Mouse (Mus musculus) MN1 (cell line): ENCODE data around the gene Sowahb.

Source experiments
- DNase-seq: peaks from one replicate; pipeline ENCODE4 v3.0.0-alpha.2; 2016; ENCODE audit warnings: low spot score

Gene Sowahb

GRCm38 (mm10) chr5:93002615-93003014, 42.2 kb downstream of the Sowahb start:
- no peak for DNase-seq

GRCm38 (mm10) chr5:93000774-93001757, 43.8 kb downstream of the Sowahb start:
- peak; percentile 43 for DNase-seq

- DNase-seq: no peak
Observed at GRCm38 (mm10) chr5:93000060-93000459, 44.8 kb downstream of the Sowahb start.

- DNase-seq: no peak
Observed at GRCm38 (mm10) chr5:92998494-92999016, 46.3 kb downstream of the Sowahb start.

- peak; percentile 35 for DNase-seq
Observed at GRCm38 (mm10) chr5:92997428-92998120, 47.2 kb downstream of the Sowahb start.

- no peak for DNase-seq
Observed at GRCm38 (mm10) chr5:92994861-92995260, 50.0 kb downstream of the Sowahb start.

DNA sequence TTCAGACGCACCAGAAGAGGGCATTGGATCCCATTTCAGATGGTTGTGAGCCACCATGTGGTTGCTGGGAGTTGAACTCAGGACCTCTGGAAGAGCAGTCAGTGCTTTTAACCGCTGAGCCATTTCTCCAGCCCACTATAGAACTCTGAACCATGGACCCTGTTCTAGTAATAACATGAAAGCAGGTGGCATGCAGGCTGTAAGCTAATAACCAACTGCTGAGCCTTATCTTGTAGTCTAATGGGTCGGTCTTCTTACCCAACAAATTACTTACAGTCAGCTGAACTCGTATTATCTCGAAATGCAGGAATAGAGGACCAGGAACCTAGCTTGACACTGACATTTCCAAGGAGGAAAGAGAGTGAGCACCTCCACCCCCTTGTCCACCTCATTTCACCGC, 50.5 kb downstream of the Sowahb start:
- DNase-seq: no peak

GRCm38 (mm10) chr5:92992106-92992505, 52.7 kb downstream of the Sowahb start:
- no peak for DNase-seq
